Mouse (Mus musculus): ENCODE results near the gene Reps1. TPM values are rescaled to one million over a fixed set of nuclear protein-coding genes. Genes with fewer than 3 reads are reported as not detected.
A peak's percentile ranks its signal among the peaks of the same experiment; 100 is the strongest.
"Not testable (repeated sequence)": the region's sequence is repeated elsewhere in the genome, so short reads cannot be mapped to it uniquely, and the experiment has no call there.

The Reps1 gene
- polyA plus RNA-seq, 1 experiment from 2014 or later = 29.8 TPM

- H3K4me1 ChIP-seq (ENCODE audit: control insufficient read depth in 2 of 2, insufficient read depth in 2 of 2, low read length in 2 of 2) = no peaks in the 10 kb centered on the region
- no peak for ATAC-seq (ENCODE audit: insufficient number of reproducible peaks, insufficient read depth, low FRiP score, low read depth)
- no peaks in the 10 kb centered on the region for H3K27me3 ChIP-seq (ENCODE audit: control insufficient read depth, insufficient read depth, low read length)
- no peak overlapping the region for H3K4me3 ChIP-seq (ENCODE audit: control insufficient read depth in 1 of 2, insufficient read depth in 1 of 2, low read depth in 1 of 2, low read length in 2 of 2)
- no peak overlapping the region for H3K4me2 ChIP-seq (ENCODE audit: low read length)
- H3K27ac ChIP-seq (replicated peaks in 1 of 2; ENCODE audit: control insufficient read depth in 1 of 2, insufficient read depth in 1 of 2, low read depth in 2 of 2, low read length in 2 of 2) = no peak overlapping the region
- H3K36me3 ChIP-seq (ENCODE audit: control insufficient read depth, insufficient read depth, low read length) = peaks cover 53% of the 10 kb centered on the region
- no peaks in the 10 kb centered on the region for H3K9me3 ChIP-seq (ENCODE audit: control insufficient read depth, low read length)
- WGBS = 85% methylated on average over 10 of the region's 10 CpGs
- H3K9ac ChIP-seq (ENCODE audit: low read length) = no peak overlapping the region
Measured at GRCm38 (mm10) chr10:18113473-18114093, 57.9 kb downstream of the Reps1 start.

- 88% methylated on average over 8 of the region's 8 CpGs for WGBS
- H3K4me1 ChIP-seq (ENCODE audit: control insufficient read depth in 2 of 2, insufficient read depth in 2 of 2, low read length in 2 of 2) = no peaks in the 10 kb centered on the region
- H3K4me2 ChIP-seq (ENCODE audit: low read length) = no peak overlapping the region
- H3K4me3 ChIP-seq (ENCODE audit: control insufficient read depth in 1 of 2, insufficient read depth in 1 of 2, low read depth in 1 of 2, low read length in 2 of 2) = no peak overlapping the region
- H3K9me3 ChIP-seq (ENCODE audit: control insufficient read depth, low read length) = no peaks in the 10 kb centered on the region
- peaks cover 94% of the 10 kb centered on the region for H3K36me3 ChIP-seq (ENCODE audit: control insufficient read depth, insufficient read depth, low read length)
- H3K27me3 ChIP-seq (ENCODE audit: control insufficient read depth, insufficient read depth, low read length) = no peaks in the 10 kb centered on the region
- ATAC-seq (ENCODE audit: insufficient number of reproducible peaks, insufficient read depth, low FRiP score, low read depth) = no peak
- H3K9ac ChIP-seq (ENCODE audit: low read length) = no peak overlapping the region
- no peak overlapping the region for H3K27ac ChIP-seq (replicated peaks in 1 of 2; ENCODE audit: control insufficient read depth in 1 of 2, insufficient read depth in 1 of 2, low read depth in 2 of 2, low read length in 2 of 2)
Measured at GRCm38 (mm10) chr10:18118336-18118735, 62.7 kb downstream of the Reps1 start.

DNA sequence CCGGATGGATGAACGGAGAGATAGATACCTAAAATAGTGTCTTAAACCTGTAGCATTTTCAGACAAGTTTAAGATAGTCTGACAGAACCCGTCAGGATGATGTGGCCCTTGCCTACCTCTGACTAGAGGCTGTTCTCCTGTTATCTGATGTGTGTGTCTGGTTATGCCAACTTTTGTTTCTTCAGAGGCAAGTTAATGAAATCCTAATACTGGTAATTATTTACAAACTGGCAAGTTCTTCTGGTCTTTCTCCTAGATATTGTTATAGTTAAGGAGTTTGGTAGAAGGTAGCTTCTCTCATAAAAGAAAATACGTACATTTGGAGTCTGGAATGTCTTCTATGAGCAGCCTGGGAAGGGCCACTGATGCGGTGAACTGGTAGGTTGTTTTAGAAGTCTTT lies 74.6 kb downstream of the Reps1 start:
- Histone ChIP-seq H3K27ac (replicated peaks in 1 of 2; ENCODE audit: control insufficient read depth in 1 of 2, insufficient read depth in 1 of 2, low read depth in 2 of 2, low read length in 2 of 2) (no peak overlapping the region), H3K9me3 (ENCODE audit: control insufficient read depth, low read length) (no peaks in the 10 kb centered on the region), H3K36me3 (ENCODE audit: control insufficient read depth, insufficient read depth, low read length) (peaks cover 12% of the 10 kb centered on the region), H3K4me1 (ENCODE audit: control insufficient read depth in 2 of 2, insufficient read depth in 2 of 2, low read length in 2 of 2) (no peaks in the 10 kb centered on the region), H3K4me2 (ENCODE audit: low read length) (no peak overlapping the region), H3K9ac (ENCODE audit: low read length) (no peak overlapping the region), H3K27me3 (ENCODE audit: control insufficient read depth, insufficient read depth, low read length) (no peaks in the 10 kb centered on the region), H3K4me3 (ENCODE audit: control insufficient read depth in 1 of 2, insufficient read depth in 1 of 2, low read depth in 1 of 2, low read length in 2 of 2) (no peak overlapping the region)
- WGBS = 93% methylated on average over 5 of the region's 5 CpGs
- no peak for ATAC-seq (ENCODE audit: insufficient number of reproducible peaks, insufficient read depth, low FRiP score, low read depth)

DNA sequence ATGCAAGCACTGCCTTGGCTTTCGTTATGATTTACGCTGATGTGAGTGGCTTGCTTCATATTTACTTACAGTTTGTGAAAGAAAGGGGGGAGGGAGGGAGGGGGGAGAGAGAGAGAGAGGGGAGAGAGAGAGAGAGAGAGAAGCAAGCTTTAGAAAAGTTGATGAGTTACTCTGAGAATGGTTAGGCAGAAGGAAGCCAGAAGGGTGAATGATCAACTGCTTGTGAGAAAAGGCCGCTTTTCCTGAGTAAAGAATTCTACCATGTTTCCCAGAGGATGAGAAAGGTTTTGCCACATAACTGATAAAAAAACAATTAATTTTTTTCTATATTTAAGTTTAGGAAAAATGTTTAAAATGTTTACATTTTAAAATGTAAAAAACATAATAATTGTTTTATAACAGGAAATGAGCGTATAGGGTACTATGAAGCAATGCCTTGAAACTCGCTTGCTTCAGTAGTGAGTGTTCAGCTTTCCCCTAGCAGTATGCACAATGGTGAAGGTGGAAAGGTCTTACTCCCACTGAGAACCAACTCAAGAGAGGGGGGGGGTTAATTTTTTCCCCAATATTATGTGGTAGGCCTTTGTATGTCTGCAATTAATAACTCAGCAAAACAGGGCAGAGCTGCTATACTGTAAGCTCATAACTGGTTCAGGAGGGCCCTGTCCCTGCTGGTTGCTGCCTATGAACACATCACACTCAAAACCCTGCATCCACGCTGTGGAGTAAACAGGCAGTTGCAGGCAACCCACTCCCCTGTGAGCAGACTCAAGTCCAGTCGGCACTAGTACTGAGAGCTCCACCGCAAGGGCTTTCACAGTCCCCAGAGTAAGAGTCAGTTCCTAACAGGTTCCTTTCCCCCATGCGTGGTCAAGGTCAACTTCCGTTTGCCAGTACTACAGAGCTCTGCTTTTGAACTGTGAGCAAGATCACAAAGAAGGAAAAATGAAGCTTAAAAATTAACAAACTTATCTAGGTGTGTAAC lies 76.3 kb downstream of the Reps1 start:
- H3K27ac ChIP-seq (replicated peaks in 1 of 2; ENCODE audit: control insufficient read depth in 1 of 2, insufficient read depth in 1 of 2, low read depth in 2 of 2, low read length in 2 of 2) = no peak overlapping the region
- no peak overlapping the region for H3K9ac ChIP-seq (ENCODE audit: low read length)
- H3K27me3 ChIP-seq (ENCODE audit: control insufficient read depth, insufficient read depth, low read length) = no peaks in the 10 kb centered on the region
- no peaks in the 10 kb centered on the region for H3K4me1 ChIP-seq (ENCODE audit: control insufficient read depth in 2 of 2, insufficient read depth in 2 of 2, low read length in 2 of 2)
- ATAC-seq (ENCODE audit: insufficient number of reproducible peaks, insufficient read depth, low FRiP score, low read depth) = no peak
- H3K4me2 ChIP-seq (ENCODE audit: low read length) = no peak overlapping the region
- no peak overlapping the region for H3K4me3 ChIP-seq (ENCODE audit: control insufficient read depth in 1 of 2, insufficient read depth in 1 of 2, low read depth in 1 of 2, low read length in 2 of 2)
- H3K9me3 ChIP-seq (ENCODE audit: control insufficient read depth, low read length) = no peaks in the 10 kb centered on the region
- 81% methylated on average over 10 of the region's 10 CpGs for WGBS
- H3K36me3 ChIP-seq (ENCODE audit: control insufficient read depth, insufficient read depth, low read length) = peaks cover 4% of the 10 kb centered on the region; the same call in 1 of the 2 replicates

DNA sequence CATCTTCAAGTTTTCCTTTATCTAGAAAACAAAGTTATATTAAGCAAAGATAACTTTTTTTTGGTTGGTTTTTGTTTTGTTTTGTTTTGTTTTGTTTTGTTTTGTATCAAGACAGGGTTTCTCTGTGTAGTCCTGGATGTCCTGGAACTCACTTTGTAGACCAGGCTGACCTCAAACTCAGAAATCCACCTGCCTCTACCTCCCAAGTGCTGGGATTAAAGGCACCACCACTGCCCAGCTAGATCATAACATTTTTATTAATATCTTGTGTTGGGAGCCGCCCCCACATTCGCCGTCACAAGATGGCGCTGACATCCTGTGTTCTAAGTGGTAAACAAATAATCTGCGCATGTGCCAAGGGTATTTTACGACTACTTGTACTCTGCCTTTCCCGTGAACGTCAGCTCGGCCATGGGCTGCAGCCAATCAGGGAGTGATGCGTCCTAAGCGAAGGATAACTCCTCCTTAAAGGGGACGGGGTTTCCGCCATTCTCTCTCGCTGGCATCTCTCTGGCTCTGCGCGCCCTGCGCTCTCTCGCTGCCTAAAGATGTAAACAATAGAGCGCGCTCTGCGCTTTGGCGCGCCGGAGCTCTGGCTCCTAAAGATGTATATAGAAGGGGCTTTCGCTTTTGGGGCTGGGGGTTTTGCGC lies 83.3 kb downstream of the Reps1 start:
- peak overlapping the region; percentile 8; the same call in 1 of the 2 replicates for H3K4me2 ChIP-seq (ENCODE audit: low read length)

GRCm38 (mm10) chr10:18139615-18140014 lies 84.0 kb downstream of the Reps1 start:
- no peak overlapping the region; a peak in 1 of 4 replicates for H3K4me3 ChIP-seq (ENCODE audit: control insufficient read depth in 1 of 2, insufficient read depth in 1 of 2, low read depth in 1 of 2, low read length in 2 of 2)
- H3K27ac ChIP-seq (replicated peaks in 1 of 2; ENCODE audit: control insufficient read depth in 1 of 2, insufficient read depth in 1 of 2, low read depth in 2 of 2, low read length in 2 of 2) = no peak overlapping the region
- no peak overlapping the region for H3K9ac ChIP-seq (ENCODE audit: low read length)
- peaks cover 0 to 9% of the 10 kb centered on the region in 2 experiments; a peak in 1 of 4 replicates for H3K4me1 ChIP-seq (ENCODE audit: control insufficient read depth in 2 of 2, insufficient read depth in 2 of 2, low read length in 2 of 2)
- 84% methylated on average over 5 of the region's 5 CpGs for WGBS
- no peak for ATAC-seq (ENCODE audit: insufficient number of reproducible peaks, insufficient read depth, low FRiP score, low read depth)
- peak overlapping the region; percentile 8 for H3K4me2 ChIP-seq (ENCODE audit: low read length)
- H3K27me3 ChIP-seq (ENCODE audit: control insufficient read depth, insufficient read depth, low read length) = no peaks in the 10 kb centered on the region
- H3K9me3 ChIP-seq (ENCODE audit: control insufficient read depth, low read length) = no peaks in the 10 kb centered on the region
- no peaks in the 10 kb centered on the region for H3K36me3 ChIP-seq (ENCODE audit: control insufficient read depth, insufficient read depth, low read length)

More for the DNA sequence above, 83.3 kb downstream of the Reps1 start:
- WGBS = 82% methylated on average over 12 of the region's 26 CpGs
- H3K9me3 ChIP-seq (ENCODE audit: control insufficient read depth, low read length); H3K27me3 ChIP-seq (ENCODE audit: control insufficient read depth, insufficient read depth, low read length); ATAC-seq (ENCODE audit: insufficient number of reproducible peaks, insufficient read depth, low FRiP score, low read depth); H3K4me3 ChIP-seq (ENCODE audit: control insufficient read depth in 1 of 2, insufficient read depth in 1 of 2, low read depth in 1 of 2, low read length in 2 of 2); H3K9ac ChIP-seq (ENCODE audit: low read length); H3K4me1 ChIP-seq (ENCODE audit: control insufficient read depth in 2 of 2, insufficient read depth in 2 of 2, low read length in 2 of 2); H3K36me3 ChIP-seq (ENCODE audit: control insufficient read depth, insufficient read depth, low read length); H3K27ac ChIP-seq (replicated peaks in 1 of 2; ENCODE audit: control insufficient read depth in 1 of 2, insufficient read depth in 1 of 2, low read depth in 2 of 2, low read length in 2 of 2): not testable (repeated sequence)

GRCm38 (mm10) chr10:18141389-18141788 lies 85.7 kb downstream of the Reps1 start:
- H3K27ac ChIP-seq (replicated peaks in 1 of 2; ENCODE audit: control insufficient read depth in 1 of 2, insufficient read depth in 1 of 2, low read depth in 2 of 2, low read length in 2 of 2) = no peak overlapping the region; a peak in 1 of 4 replicates
- ATAC-seq (ENCODE audit: insufficient number of reproducible peaks, insufficient read depth, low FRiP score, low read depth) = peak; percentile 75; the same call in 1 of the 2 replicates

More at GRCm38 (mm10) chr10:18141389-18141788, 85.7 kb downstream of the Reps1 start:
- 0 out of 2 replicates have a peak overlapping the region, but pooled peaks have one; percentile 3 for H3K4me2 ChIP-seq (ENCODE audit: low read length)
- peaks cover 0 to 9% of the 10 kb centered on the region in 2 experiments; a peak in 1 of 4 replicates for H3K4me1 ChIP-seq (ENCODE audit: control insufficient read depth in 2 of 2, insufficient read depth in 2 of 2, low read length in 2 of 2)
- no peaks in the 10 kb centered on the region for H3K36me3 ChIP-seq (ENCODE audit: control insufficient read depth, insufficient read depth, low read length)
- H3K9me3 ChIP-seq (ENCODE audit: control insufficient read depth, low read length) = no peaks in the 10 kb centered on the region
- H3K27me3 ChIP-seq (ENCODE audit: control insufficient read depth, insufficient read depth, low read length) = no peaks in the 10 kb centered on the region
- no peak overlapping the region for H3K4me3 ChIP-seq (ENCODE audit: control insufficient read depth in 1 of 2, insufficient read depth in 1 of 2, low read depth in 1 of 2, low read length in 2 of 2)
- WGBS = 45% methylated on average over 2 of the region's 2 CpGs
- no peak overlapping the region for H3K9ac ChIP-seq (ENCODE audit: low read length)
